Mouse (Mus musculus): ENCODE data around the gene Prr19. TPM values are rescaled to one million over a fixed set of nuclear protein-coding genes. Genes with fewer than 3 reads are reported as not detected.

Gene Prr19
- polyA plus RNA-seq, 1 experiment from 2014 or later, result 0.69 TPM

DNA sequence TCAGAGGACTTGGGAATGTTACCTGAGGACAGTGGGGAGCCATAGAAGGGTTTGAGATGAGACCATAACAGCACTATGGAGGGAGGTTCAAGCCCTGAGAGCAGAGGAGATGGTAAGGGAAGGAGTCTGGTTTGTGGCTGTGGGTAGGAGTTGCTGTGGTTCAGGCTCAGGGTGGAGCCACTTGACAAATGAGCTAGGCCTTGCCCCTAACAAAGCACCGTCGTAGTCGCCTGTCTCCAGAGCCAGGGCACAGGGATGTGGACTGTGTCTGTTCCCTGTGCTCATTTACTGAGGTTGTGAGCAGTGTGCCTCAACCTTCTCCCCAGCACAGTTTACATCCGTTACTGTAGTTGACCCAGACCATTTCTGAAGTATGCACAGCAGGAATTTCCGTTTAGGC lies 26.6 kb upstream of the Prr19 start:
- Histone ChIP-seq H3K9ac (ENCODE audit: low read depth, low read length) (no peak overlapping the region), H3K4me1 (ENCODE audit: control insufficient read depth, insufficient read depth, low read length) (peaks cover 30% of the 10 kb centered on the region), H3K4me2 (replicated peaks; ENCODE audit: low read depth, low read length) (no peak overlapping the region)

DNA sequence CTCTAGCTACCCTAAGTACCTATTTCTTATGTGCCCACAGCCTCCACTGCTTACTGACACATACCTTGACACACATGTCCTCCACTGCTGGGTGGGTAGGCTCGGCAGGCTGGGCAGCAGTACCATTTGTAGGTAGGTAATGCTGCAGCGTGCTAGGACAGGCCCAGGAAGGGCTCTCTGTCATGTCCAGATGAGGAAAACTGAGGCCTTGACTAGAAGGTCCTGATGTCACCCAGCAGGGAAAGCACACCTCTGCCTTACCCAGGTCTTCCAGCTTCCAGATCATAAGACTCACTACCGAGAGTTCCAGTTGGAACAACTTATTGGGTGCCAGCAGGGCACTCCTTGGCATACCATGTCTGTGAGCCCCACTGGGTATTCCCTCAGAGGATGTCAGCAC lies 26.2 kb upstream of the Prr19 start:
- ATAC-seq (ENCODE audit: low FRiP score, low TSS enrichment), result no peak
- WGBS, result 74% methylated on average over 3 of the region's 3 CpGs
- no peaks in the 10 kb centered on the region for H3K9me3 ChIP-seq (ENCODE audit: control insufficient read depth, low read length)
- no peak overlapping the region for H3K9ac ChIP-seq (ENCODE audit: low read depth, low read length)
- no peak overlapping the region for H3K4me2 ChIP-seq (replicated peaks; ENCODE audit: low read depth, low read length)
- H3K27ac ChIP-seq (ENCODE audit: low read depth, low read length), result no peak overlapping the region
- H3K36me3 ChIP-seq (ENCODE audit: control insufficient read depth, insufficient read depth, low read length), result peaks cover 29% of the 10 kb centered on the region
- peaks cover 30% of the 10 kb centered on the region for H3K4me1 ChIP-seq (ENCODE audit: control insufficient read depth, insufficient read depth, low read length)
- no peaks in the 10 kb centered on the region for H3K27me3 ChIP-seq (ENCODE audit: control insufficient read depth, insufficient read depth, low read length)
- H3K4me3 ChIP-seq (ENCODE audit: low read length), result no peak overlapping the region

More for the DNA sequence above, 26.6 kb upstream of the Prr19 start:
- no peaks in the 10 kb centered on the region for H3K27me3 ChIP-seq (ENCODE audit: control insufficient read depth, insufficient read depth, low read length)
- H3K9me3 ChIP-seq (ENCODE audit: control insufficient read depth, low read length), result no peaks in the 10 kb centered on the region
- 50% methylated on average over 5 of the region's 5 CpGs for WGBS
- H3K27ac ChIP-seq (ENCODE audit: low read depth, low read length), result no peak overlapping the region
- ATAC-seq (ENCODE audit: low FRiP score, low TSS enrichment), result no peak
- no peak overlapping the region for H3K4me3 ChIP-seq (ENCODE audit: low read length)
- H3K36me3 ChIP-seq (ENCODE audit: control insufficient read depth, insufficient read depth, low read length), result peaks cover 29% of the 10 kb centered on the region

DNA sequence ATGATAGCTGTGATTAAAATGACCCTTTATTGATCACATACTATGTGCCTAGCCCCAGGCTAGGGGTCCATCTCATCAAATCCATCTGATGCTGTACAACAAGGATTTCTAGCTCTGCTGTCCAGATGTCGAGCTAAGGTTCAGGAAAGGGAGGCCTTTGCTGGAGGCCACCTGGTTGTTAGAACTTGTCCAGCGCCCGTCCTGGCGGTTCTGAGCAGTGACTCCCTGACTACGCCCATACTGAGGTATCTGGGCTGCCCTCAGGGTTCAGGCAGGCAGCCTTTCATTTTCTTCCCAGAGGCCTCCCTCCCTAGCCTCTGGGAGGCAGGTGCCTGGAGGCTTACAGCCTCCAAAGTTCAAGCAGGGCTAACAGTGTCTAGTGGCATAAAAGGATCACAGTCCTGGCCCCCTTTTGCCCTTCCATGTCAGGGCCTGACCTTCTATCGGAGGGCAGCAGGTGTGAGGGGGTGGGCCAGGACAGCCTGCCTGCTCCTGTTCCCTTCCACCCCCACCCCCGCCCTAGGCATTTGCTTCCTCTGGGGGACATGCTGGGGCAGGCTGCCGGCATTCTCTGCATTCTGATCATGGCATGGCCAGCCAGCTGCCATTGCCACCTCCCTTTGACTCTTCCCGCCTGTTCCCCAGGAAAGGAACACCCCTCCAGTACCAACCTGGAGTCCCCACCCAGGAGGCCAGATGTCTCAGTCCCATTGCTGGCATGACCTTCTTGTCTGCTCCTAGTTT lies 25.5 kb upstream of the Prr19 start:
- no peak overlapping the region for H3K4me2 ChIP-seq (replicated peaks; ENCODE audit: low read depth, low read length)
- H3K27ac ChIP-seq (ENCODE audit: low read depth, low read length), result no peak overlapping the region
- 50% methylated on average over 9 of the region's 9 CpGs for WGBS

DNA sequence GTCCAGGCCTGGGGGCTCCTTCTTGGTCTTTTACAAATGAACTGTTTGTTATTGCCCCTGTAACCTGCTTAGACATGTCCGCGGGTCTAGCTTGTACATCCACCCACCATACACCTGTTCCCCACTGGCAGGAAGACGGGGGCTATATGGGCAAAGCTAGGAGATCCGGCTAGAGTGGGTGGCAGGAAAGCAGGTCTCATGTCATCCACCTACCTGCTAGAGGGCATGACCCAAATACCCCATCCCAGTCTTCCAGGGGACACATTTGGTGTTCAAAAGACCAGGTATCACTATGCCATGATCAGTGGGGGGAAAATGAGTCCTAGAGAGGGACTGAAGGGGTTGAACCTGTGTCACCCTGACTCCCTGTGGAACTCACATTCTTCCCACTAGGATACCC lies 23.8 kb upstream of the Prr19 start:
- H3K27ac ChIP-seq (ENCODE audit: low read depth, low read length), result peak overlapping the region; percentile 98; the same call in 1 of the 2 replicates
- ATAC-seq (ENCODE audit: low FRiP score, low TSS enrichment), result no peak
- 89% methylated on average over 4 of the region's 4 CpGs for WGBS
- peak overlapping the region; percentile 93 for H3K4me2 ChIP-seq (replicated peaks; ENCODE audit: low read depth, low read length)
- no peak overlapping the region; the same call in 1 of the 2 replicates for H3K4me3 ChIP-seq (ENCODE audit: low read length)
- H3K4me1 ChIP-seq (ENCODE audit: control insufficient read depth, insufficient read depth, low read length), result peaks cover 38% of the 10 kb centered on the region
- no peaks in the 10 kb centered on the region for H3K27me3 ChIP-seq (ENCODE audit: control insufficient read depth, insufficient read depth, low read length)
- H3K9ac ChIP-seq (ENCODE audit: low read depth, low read length), result peak overlapping the region; percentile 77; the same call in 1 of the 2 replicates
- H3K36me3 ChIP-seq (ENCODE audit: control insufficient read depth, insufficient read depth, low read length), result peaks cover 13% of the 10 kb centered on the region
- no peaks in the 10 kb centered on the region for H3K9me3 ChIP-seq (ENCODE audit: control insufficient read depth, low read length)

More for the DNA sequence above, 25.5 kb upstream of the Prr19 start:
- Histone ChIP-seq H3K4me1 (ENCODE audit: control insufficient read depth, insufficient read depth, low read length) (peaks cover 30% of the 10 kb centered on the region), H3K27me3 (ENCODE audit: control insufficient read depth, insufficient read depth, low read length) (no peaks in the 10 kb centered on the region), H3K36me3 (ENCODE audit: control insufficient read depth, insufficient read depth, low read length) (peaks cover 29% of the 10 kb centered on the region), H3K4me3 (ENCODE audit: low read length) (no peak overlapping the region), H3K9ac (ENCODE audit: low read depth, low read length) (no peak overlapping the region), H3K9me3 (ENCODE audit: control insufficient read depth, low read length) (no peaks in the 10 kb centered on the region)
- no peak for ATAC-seq (ENCODE audit: low FRiP score, low TSS enrichment)

DNA sequence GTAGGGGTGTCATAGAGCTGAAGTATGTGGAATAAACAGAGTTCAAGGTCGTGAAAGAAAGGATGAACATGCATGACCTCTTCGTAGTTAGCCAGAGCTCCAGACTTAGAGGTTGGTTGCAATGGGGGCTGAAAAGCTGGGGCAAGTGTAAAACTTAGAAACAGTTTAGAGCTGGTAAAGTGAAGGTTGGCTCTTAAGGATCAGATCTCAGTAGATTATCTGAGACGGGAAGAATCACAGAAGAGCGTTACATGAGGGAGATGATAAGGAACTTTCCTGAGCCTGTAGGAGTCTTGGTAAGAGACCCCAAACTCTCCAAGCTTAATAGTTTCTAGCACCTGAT lies 23.2 kb upstream of the Prr19 start:
- H3K27ac ChIP-seq (ENCODE audit: low read depth, low read length), result peak overlapping the region; percentile 98
- peak overlapping the region; percentile 74 for H3K4me3 ChIP-seq (ENCODE audit: low read length)
- H3K4me1 ChIP-seq (ENCODE audit: control insufficient read depth, insufficient read depth, low read length), result peaks cover 38% of the 10 kb centered on the region
- H3K36me3 ChIP-seq (ENCODE audit: control insufficient read depth, insufficient read depth, low read length), result peaks cover 8% of the 10 kb centered on the region
- H3K9me3 ChIP-seq (ENCODE audit: control insufficient read depth, low read length), result no peaks in the 10 kb centered on the region
- 14% methylated on average over 4 of the region's 4 CpGs for WGBS
- H3K4me2 ChIP-seq (replicated peaks; ENCODE audit: low read depth, low read length), result peak overlapping the region; percentile 93
- H3K9ac ChIP-seq (ENCODE audit: low read depth, low read length), result peak overlapping the region; percentile 77; the same call in 1 of the 2 replicates
- ATAC-seq (ENCODE audit: low FRiP score, low TSS enrichment), result no peak
- no peaks in the 10 kb centered on the region for H3K27me3 ChIP-seq (ENCODE audit: control insufficient read depth, insufficient read depth, low read length)

DNA sequence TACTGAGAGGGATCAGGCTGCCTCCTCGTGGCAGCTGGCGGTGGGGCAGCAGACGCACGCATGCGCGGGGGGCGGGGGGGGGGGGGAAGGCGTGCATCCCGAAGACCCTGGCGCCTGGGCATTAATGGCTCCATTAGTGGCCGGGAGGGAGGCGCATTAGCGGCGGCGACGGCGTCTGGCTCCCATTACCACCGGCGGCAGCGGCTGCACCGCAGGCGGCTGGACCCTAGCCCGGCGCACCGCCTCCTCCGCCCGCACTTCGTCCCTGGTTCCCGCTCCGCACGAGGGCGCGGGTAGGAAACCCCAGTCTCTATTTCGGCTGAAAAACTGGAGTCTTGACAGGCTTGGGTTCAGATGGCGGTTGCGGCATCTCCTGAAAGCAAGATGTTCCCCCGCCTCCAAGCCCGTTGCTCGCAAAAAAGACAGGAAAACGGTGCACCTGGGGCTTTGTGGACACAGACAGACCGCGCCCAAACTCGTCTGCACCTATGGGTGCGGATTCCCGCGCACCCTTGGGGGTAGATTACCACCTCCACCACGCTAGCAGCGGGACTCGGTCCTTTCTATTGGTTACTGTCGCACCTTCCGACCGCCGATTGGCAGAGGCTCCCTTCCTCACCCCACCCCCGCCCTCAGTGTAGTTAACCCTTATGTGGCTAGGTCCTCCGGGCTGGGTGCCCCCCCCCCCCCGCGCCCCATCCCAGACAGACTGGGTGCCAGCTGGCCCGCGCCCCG lies 22.7 kb upstream of the Prr19 start:
- under 1% methylated on average over 57 of the region's 60 CpGs for WGBS
- peaks cover 42% of the 10 kb centered on the region for H3K4me1 ChIP-seq (ENCODE audit: control insufficient read depth, insufficient read depth, low read length)
- no peaks in the 10 kb centered on the region for H3K27me3 ChIP-seq (ENCODE audit: control insufficient read depth, insufficient read depth, low read length)
- H3K36me3 ChIP-seq (ENCODE audit: control insufficient read depth, insufficient read depth, low read length), result peaks cover 2% of the 10 kb centered on the region
- peak overlapping the region; percentile 74 for H3K4me3 ChIP-seq (ENCODE audit: low read length)
- peak overlapping the region; percentile 93 for H3K4me2 ChIP-seq (replicated peaks; ENCODE audit: low read depth, low read length)
- no peaks in the 10 kb centered on the region for H3K9me3 ChIP-seq (ENCODE audit: control insufficient read depth, low read length)
- ATAC-seq (ENCODE audit: low FRiP score, low TSS enrichment), result peak; percentile 60
- H3K9ac ChIP-seq (ENCODE audit: low read depth, low read length), result peak overlapping the region; percentile 77
- H3K27ac ChIP-seq (ENCODE audit: low read depth, low read length), result peak overlapping the region; percentile 98

DNA sequence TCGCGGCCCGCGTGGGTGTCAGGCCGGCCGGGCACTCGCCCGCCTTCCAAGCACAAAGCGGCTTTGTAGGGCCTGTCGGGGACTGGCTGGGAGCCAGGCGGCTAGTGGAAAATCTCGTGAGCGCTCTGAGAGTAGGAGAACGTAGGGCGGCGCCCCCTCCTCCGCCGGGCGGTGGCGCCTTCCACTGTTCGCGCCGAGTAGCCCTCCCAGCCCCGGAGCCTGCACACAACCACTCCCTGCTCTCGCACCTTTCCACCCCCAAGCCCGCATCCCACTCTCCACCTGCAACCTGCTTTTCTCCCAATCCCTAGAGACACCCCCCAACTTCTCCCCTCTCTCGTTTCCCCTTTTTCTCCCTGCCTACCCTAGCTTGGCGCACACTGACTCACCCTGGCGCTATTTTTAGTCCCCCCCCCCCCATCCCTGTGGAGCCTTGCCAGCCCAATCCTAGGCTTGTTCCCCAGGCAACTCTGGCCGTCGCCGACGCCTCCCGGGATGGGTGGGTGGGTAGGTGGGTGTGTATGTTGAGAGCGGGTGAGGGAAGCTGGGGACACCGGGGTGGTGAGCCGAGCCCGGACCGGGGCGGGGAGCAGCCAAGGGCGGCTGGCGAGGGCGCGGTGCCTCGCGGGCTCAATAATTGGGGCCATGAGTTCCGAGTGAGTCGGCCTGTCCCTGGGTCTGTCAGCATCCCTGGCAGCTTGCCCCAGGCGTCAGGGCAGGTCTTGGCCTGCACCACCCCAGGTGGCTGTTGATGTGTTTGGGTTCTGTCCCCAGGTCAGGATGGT lies 21.9 kb upstream of the Prr19 start:
- peak overlapping the region; percentile 77 for H3K9ac ChIP-seq (ENCODE audit: low read depth, low read length)
- peaks cover 50% of the 10 kb centered on the region for H3K4me1 ChIP-seq (ENCODE audit: control insufficient read depth, insufficient read depth, low read length)
- H3K4me3 ChIP-seq (ENCODE audit: low read length), result peak overlapping the region; percentile 74
- peak; percentile 56 for ATAC-seq (ENCODE audit: low FRiP score, low TSS enrichment)
- no peaks in the 10 kb centered on the region for H3K36me3 ChIP-seq (ENCODE audit: control insufficient read depth, insufficient read depth, low read length)
- peak overlapping the region; percentile 98 for H3K27ac ChIP-seq (ENCODE audit: low read depth, low read length)
- H3K27me3 ChIP-seq (ENCODE audit: control insufficient read depth, insufficient read depth, low read length), result no peaks in the 10 kb centered on the region
- WGBS, result 1% methylated on average over 48 of the region's 49 CpGs
- H3K9me3 ChIP-seq (ENCODE audit: control insufficient read depth, low read length), result no peaks in the 10 kb centered on the region
- peak overlapping the region; percentile 93 for H3K4me2 ChIP-seq (replicated peaks; ENCODE audit: low read depth, low read length)

DNA sequence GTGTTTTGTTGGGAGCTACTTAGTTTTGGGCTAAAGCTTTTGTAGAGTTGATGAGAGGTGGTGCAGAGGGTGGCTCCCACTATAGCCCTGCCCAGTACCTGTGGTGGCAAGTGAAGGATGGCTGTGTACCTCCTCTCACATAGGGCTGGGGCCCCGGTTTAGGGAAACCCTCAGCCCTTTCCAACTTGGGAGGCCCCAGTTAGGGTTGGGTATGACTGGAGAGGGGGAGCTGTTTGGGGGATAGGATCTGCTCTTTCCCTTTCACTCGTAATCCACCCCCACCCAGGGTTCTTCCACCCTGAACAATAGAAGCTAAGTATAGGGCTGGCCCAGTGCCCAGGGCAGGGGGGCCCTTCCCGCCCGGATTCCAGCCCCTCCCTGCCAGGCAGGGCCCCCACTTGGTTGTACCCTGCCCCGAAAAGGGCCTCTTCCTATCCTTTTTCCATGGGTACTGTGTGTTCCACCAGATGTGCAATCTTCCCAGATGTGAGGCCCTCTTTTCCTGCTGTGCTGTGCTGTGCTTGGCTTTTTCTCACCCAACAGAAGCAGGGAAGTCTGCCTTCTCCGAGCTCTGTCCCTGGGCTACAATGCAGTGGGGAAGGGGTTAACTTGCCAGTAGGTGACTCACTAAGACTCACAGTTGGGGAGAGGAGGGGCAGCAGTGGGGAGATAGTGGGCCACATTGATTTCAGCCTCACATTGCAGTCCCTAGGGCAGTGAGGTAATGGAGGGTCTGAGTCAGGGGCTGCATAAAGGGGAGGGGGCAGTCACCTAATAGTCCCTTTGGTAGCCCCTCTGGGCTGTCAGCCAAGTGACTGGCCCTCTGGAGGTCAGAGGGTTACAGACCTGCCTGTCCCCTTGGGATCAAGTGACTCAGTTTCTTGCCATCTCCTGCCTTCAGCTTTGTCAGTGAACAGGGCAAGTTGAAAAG lies 21.1 kb upstream of the Prr19 start:
- H3K27me3 ChIP-seq (ENCODE audit: control insufficient read depth, insufficient read depth, low read length), result no peaks in the 10 kb centered on the region
- WGBS, result 5% methylated on average over 6 of the region's 6 CpGs
- peak; percentile 1; the same call in 1 of the 2 replicates for ATAC-seq (ENCODE audit: low FRiP score, low TSS enrichment)
- H3K9ac ChIP-seq (ENCODE audit: low read depth, low read length), result peak overlapping the region; percentile 77
- peak overlapping the region; percentile 98 for H3K27ac ChIP-seq (ENCODE audit: low read depth, low read length)
- H3K4me3 ChIP-seq (ENCODE audit: low read length), result peak overlapping the region; percentile 74
- H3K36me3 ChIP-seq (ENCODE audit: control insufficient read depth, insufficient read depth, low read length), result peaks cover 5% of the 10 kb centered on the region
- H3K9me3 ChIP-seq (ENCODE audit: control insufficient read depth, low read length), result no peaks in the 10 kb centered on the region
- peaks cover 52% of the 10 kb centered on the region for H3K4me1 ChIP-seq (ENCODE audit: control insufficient read depth, insufficient read depth, low read length)
- peak overlapping the region; percentile 93 for H3K4me2 ChIP-seq (replicated peaks; ENCODE audit: low read depth, low read length)
